Mouse (Mus musculus): ENCODE measurements around the gene Ppp1r18. TPM values are rescaled to one million over a fixed set of nuclear protein-coding genes. Genes with fewer than 3 reads are reported as not detected.

Gene Ppp1r18
- polyA plus RNA-seq, 1 experiment from 2014 or later = 21.8 TPM

DNA sequence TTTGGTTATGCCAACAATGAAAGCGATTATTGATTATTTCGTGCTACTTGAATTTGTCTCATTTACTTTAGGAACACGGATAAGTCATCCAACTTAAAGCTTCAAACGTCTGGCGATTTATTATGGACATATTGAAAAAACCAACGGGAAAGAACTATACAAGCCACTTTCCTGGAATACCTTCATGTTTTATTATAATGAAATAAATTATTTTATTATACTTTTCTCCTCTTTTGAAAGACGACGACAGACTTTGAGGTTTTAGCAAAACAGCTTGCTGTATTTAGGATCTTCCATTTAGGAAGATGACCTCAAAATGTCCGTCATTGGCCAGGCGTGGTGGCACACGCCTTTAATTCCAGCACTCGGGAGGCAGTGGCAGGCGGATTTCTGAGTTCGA, 24.8 kb upstream of the Ppp1r18 start:
- no peak for DNase-seq (ENCODE audit: low spot score)
- peak overlapping the region; percentile 93 for H3K27ac ChIP-seq (replicated peaks)
- WGBS = 59% methylated on average over 14 of the region's 14 CpGs
- H3K9me3 ChIP-seq (replicated peaks) = no peaks in the 10 kb centered on the region
- peaks cover 37% of the 10 kb centered on the region for H3K4me1 ChIP-seq
- peak overlapping the region; percentile 70 for H3K4me3 ChIP-seq
- no peaks in the 10 kb centered on the region for H3K27me3 ChIP-seq (ENCODE audit: low read depth, poor library complexity, severe bottlenecking)
- peaks cover 33% of the 10 kb centered on the region for H3K36me3 ChIP-seq

DNA sequence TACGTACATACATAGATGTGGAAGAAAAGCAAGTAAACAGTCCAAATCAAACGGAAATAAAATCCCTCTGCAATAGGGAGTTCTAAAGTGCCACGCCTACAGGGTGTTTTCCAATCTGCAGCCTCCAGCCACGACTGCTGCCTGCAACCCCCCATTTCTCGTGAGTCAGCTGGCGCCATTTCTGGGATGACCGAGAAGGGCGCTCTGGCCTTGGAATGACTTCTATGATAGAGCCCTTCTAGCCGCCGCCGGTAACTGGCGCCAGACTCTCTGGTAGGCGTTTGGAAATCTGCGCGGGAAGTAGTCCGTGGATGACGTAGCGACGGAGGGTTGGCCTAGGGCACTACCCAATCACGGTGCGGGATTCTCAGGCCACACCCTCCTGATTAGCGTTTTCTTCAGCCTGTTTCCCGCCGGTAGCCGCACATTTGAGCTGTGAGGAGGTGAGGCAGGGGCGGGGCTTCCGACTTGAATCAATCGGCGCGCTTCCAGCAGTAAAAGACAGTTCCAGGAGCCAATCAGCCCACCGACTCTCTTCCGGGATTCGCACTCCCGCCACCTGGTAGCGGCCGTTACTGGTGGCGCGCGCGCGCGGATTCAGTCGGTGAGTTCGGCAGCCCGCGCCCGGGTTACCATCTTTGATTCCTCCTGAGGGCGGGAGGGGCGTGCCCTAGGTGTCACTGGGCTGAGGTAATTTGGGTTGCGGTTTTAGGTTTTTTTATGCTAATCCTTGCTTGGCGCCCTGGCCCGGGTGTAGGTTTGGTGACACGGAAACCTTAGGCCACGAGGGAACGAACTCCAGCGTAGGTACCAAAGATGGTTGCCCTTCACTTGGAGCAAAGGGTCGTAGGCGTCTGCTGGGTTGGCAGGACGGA, 24.1 kb upstream of the Ppp1r18 start, which contains the start of gene Mdc1:
Gene Mdc1, plus strand, starts transcription at position 440 of the 875 bp plus-strand sequence.
- Histone ChIP-seq H3K27me3 (ENCODE audit: low read depth, poor library complexity, severe bottlenecking) (no peaks in the 10 kb centered on the region), H3K4me3 (peak within 1 kb of the TSS; percentile 70), H3K36me3 (peaks cover 33% of the 10 kb centered on the region), H3K27ac (replicated peaks) (peak within 1 kb of the TSS; percentile 93), H3K4me1 (peaks cover 29% of the 10 kb centered on the region), H3K9me3 (replicated peaks) (no peaks in the 10 kb centered on the region)
- under 1% methylated on average over 59 of the region's 59 CpGs for whole genome bisulfite sequencing
- peak; percentile 100 for DNase-seq (ENCODE audit: low spot score)

DNA sequence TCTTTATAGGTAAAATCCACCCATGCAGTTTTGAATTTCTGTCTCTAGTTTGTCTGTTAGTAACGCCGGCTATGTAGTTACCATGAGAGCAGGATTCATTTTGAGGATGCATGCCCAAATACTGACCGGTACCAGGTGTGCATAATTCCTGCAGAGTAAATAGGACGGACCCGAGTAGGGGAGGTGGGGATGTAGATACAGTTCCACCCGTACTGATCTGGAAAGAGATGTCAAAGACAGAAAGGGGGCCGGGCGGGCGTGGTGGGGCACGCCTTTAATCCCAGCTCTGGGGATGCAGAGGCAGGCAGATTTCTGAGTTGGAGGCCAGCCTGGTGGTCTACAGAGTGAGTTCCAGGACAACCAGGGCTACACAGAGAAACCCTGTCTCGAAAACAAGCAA, 23.4 kb upstream of the Ppp1r18 start:
- DNase-seq (ENCODE audit: low spot score) = peak; percentile 25
- Histone ChIP-seq H3K4me3 (peak overlapping the region; percentile 70), H3K27ac (replicated peaks) (peak overlapping the region; percentile 93), H3K27me3 (ENCODE audit: low read depth, poor library complexity, severe bottlenecking) (no peaks in the 10 kb centered on the region), H3K36me3 (peaks cover 33% of the 10 kb centered on the region), H3K9me3 (replicated peaks) (no peaks in the 10 kb centered on the region), H3K4me1 (peaks cover 27% of the 10 kb centered on the region)
- WGBS = 26% methylated on average over 11 of the region's 11 CpGs

DNA sequence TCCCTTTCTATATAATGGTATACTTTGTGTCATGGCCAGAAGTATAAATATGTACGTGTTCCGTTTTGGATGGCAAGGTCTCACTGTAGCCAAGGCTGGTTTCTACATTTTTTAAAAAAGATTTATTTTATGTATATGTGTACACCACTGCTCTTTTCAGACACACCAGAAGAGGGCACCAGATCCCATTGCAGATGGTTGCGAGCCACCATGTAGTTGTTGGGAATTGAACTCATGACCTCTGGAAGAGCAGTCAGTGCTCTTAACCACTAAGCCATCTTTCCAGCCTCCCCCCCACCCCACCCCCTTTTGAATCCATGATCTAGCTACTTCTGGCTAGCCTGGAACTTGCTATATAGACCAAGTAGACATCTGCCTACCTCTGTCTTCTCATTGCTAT, 21.9 kb upstream of the Ppp1r18 start:
- WGBS = 97% methylated on average over 3 of the region's 3 CpGs
- Histone ChIP-seq H3K27ac (replicated peaks) (no peak overlapping the region), H3K4me3 (peak overlapping the region; percentile 70; the same call in 1 of the 2 replicates), H3K36me3 (peaks cover 48% of the 10 kb centered on the region), H3K4me1 (peaks cover 26% of the 10 kb centered on the region), H3K27me3 (ENCODE audit: low read depth, poor library complexity, severe bottlenecking) (no peaks in the 10 kb centered on the region), H3K9me3 (replicated peaks) (no peaks in the 10 kb centered on the region)
- DNase-seq (ENCODE audit: low spot score) = no peak

DNA sequence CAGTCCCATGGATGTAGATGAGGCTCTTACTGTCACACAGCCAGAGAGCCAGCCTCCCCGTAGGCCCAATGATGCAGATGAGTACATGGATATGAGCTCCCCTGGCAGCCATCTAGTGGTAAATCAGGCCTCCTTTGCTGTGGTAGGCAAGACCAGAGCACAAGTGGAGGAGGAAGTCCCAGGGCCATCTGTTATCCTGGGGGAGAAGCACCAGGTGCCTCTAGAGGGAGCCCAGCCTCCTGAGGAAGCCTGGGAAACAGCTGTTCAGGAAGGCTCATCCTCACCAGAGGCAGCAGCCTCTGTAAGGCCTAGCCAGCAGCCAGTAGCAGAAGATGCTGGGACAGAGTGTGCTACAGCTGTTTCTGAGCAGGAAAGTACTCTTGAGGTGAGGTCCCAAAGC, 17.3 kb upstream of the Ppp1r18 start:
- Histone ChIP-seq H3K27me3 (ENCODE audit: low read depth, poor library complexity, severe bottlenecking) (no peaks in the 10 kb centered on the region), H3K4me3 (no peak overlapping the region; the same call in 1 of the 2 replicates), H3K4me1 (peaks cover 2% of the 10 kb centered on the region), H3K36me3 (peaks cover 94% of the 10 kb centered on the region), H3K9me3 (replicated peaks) (no peaks in the 10 kb centered on the region), H3K27ac (replicated peaks) (no peak overlapping the region)
- DNase-seq (ENCODE audit: low spot score) = no peak
- WGBS = 76% methylated on average over 1 of the region's 1 CpGs

DNA sequence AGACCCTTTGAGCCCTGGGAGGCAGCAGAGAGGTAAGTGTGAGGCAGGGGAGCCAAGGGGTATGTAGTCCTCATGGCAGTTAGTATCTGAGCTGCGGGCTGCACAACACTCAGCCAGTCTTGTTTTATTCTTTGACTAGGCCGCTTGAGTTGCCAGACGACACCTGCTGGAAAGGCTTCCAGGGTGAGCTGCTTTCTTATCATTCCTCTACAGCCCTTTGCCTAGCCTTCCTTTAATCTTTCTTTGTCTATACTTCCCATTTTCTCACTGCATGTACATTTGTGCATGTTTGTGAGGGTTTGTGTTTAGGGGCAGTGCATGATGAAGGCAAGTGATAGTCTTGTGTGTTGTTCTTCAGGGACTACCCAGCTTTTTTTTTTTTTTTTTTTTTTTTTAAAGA, 14.4 kb upstream of the Ppp1r18 start:
- DNase-seq (ENCODE audit: low spot score) = no peak
- H3K27ac ChIP-seq (replicated peaks) = no peak overlapping the region
- no peak overlapping the region for H3K4me3 ChIP-seq
- H3K36me3 ChIP-seq = peaks cover 99% of the 10 kb centered on the region
- H3K27me3 ChIP-seq (ENCODE audit: low read depth, poor library complexity, severe bottlenecking) = no peaks in the 10 kb centered on the region
- no peaks in the 10 kb centered on the region for H3K9me3 ChIP-seq (replicated peaks)
- no peaks in the 10 kb centered on the region for H3K4me1 ChIP-seq
- 91% methylated on average over 3 of the region's 3 CpGs for WGBS

DNA sequence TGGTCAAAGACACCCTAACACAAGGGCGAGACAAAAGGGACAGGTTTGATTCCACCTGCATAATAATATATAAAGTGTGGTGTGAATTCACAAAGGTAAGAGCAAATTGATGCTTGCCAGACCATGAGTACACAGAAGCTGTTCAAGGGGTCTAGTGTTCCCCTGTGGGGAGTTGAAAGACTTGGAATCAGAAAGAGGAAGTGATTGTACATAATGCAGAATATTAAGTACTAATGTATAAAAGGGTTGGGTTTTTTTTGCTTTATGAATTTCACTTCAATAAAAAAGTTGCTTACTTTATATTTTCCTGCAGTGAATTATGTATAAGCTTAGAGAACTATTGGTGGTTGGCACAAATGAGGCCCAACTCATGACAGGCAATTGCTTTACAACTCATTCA, 6.0 kb upstream of the Ppp1r18 start:
- DNase-seq (ENCODE audit: low spot score) = no peak
- H3K4me1 ChIP-seq = peaks cover 22% of the 10 kb centered on the region
- no peak overlapping the region for H3K4me3 ChIP-seq
- no peaks in the 10 kb centered on the region for H3K9me3 ChIP-seq (replicated peaks)
- no peaks in the 10 kb centered on the region for H3K27me3 ChIP-seq (ENCODE audit: low read depth, poor library complexity, severe bottlenecking)
- 85% methylated on average over 1 of the region's 1 CpGs for WGBS
- H3K36me3 ChIP-seq = peaks cover 66% of the 10 kb centered on the region
- no peak overlapping the region for H3K27ac ChIP-seq (replicated peaks)

DNA sequence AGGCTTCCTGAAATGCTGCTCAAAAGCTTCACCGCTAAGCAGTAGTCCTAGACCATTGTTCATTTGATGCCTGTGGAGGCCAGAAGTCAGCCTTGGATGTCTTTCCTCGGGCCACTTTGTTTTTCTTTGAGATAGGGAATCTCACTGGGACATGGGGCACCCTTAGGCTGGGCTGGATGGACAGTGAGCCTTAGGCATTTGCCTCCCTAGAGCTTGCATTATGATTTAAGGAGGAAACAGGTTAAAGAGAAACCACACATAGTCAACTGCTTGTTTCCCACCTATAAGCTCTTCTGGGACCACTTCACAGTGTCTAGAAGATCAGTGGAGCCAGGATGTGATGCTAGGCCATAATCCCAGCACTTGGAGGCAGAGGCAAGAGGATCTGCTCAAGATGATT, 5.6 kb upstream of the Ppp1r18 start:
- no peaks in the 10 kb centered on the region for H3K9me3 ChIP-seq (replicated peaks)
- peaks cover 26% of the 10 kb centered on the region for H3K4me1 ChIP-seq
- H3K27ac ChIP-seq (replicated peaks) = no peak overlapping the region
- 68% methylated on average over 2 of the region's 2 CpGs for WGBS
- H3K27me3 ChIP-seq (ENCODE audit: low read depth, poor library complexity, severe bottlenecking) = no peaks in the 10 kb centered on the region
- 0 out of 2 replicates have a peak overlapping the region, but pooled peaks have one; percentile 71 for H3K4me3 ChIP-seq
- DNase-seq (ENCODE audit: low spot score) = no peak
- H3K36me3 ChIP-seq = peaks cover 64% of the 10 kb centered on the region

DNA sequence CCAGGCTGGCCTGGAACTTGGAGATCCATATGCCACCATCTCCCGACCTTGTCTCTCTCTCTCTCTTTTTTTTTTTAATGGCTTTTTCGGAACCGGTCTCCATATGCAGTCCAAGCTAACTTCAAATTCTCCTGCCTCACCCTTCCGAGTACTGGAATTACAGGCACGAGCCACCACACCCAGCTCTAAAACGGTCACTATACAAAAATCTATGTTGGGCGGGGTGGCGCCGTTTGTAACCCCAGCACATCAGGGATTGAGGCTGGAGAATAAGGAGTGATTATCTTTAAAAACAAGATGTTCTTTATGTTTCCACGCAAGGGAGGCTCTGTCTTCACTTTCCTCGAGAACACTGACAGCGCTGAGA, 4.6 kb upstream of the Ppp1r18 start:
- DNase-seq (ENCODE audit: low spot score) = no peak
- 8% methylated on average over 12 of the region's 12 CpGs for WGBS
- Histone ChIP-seq H3K27ac (replicated peaks) (peak overlapping the region; percentile 95), H3K9me3 (replicated peaks) (no peaks in the 10 kb centered on the region), H3K36me3 (peaks cover 56% of the 10 kb centered on the region), H3K4me1 (peaks cover 36% of the 10 kb centered on the region), H3K4me3 (peak overlapping the region; percentile 71), H3K27me3 (ENCODE audit: low read depth, poor library complexity, severe bottlenecking) (no peaks in the 10 kb centered on the region)

DNA sequence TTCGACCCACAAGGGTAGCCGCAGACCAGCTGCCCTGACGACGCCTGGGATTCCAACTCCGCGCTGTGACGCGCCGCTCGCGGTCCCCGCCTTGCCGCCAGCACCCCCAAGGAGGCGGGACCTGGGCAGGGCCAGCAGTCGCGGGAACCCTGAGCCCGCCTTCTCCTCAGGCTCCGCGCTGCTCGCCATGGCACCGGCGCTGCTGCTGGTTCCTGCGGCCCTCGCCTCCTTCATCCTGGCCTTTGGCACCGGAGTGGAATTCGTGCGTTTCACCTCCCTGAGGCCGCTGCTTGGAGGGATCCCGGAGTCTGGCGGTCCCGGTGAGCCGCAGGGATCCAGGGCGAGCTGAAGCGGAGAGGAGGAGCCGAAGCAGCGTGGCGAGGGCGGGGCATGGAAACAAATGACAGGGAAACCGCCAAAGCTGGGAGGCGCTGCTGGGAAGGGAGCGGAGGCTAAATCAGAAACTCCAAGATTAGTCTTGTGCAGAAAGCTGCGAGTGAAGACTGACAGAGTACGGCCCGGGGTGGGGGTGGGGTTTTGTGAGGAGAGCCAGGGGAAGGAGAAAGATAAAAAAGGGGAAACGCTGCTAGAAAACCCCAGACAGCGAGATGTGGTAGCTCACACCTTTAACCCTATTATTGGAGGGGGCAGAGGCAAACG, 4.1 kb upstream of the Ppp1r18 start, which contains the start of gene Nrm:
Gene Nrm, plus strand, starts transcription at position 121 of the 660 bp plus-strand sequence.
- Histone ChIP-seq H3K9me3 (replicated peaks) (no peaks in the 10 kb centered on the region), H3K4me3 (peak within 1 kb of the TSS; percentile 71), H3K27me3 (ENCODE audit: low read depth, poor library complexity, severe bottlenecking) (no peaks in the 10 kb centered on the region), H3K4me1 (peaks cover 39% of the 10 kb centered on the region), H3K27ac (replicated peaks) (peak within 1 kb of the TSS; percentile 95), H3K36me3 (peaks cover 52% of the 10 kb centered on the region)
- under 1% methylated on average over 47 of the region's 47 CpGs for WGBS
- DNase-seq (ENCODE audit: low spot score) = peak; percentile 92

DNA sequence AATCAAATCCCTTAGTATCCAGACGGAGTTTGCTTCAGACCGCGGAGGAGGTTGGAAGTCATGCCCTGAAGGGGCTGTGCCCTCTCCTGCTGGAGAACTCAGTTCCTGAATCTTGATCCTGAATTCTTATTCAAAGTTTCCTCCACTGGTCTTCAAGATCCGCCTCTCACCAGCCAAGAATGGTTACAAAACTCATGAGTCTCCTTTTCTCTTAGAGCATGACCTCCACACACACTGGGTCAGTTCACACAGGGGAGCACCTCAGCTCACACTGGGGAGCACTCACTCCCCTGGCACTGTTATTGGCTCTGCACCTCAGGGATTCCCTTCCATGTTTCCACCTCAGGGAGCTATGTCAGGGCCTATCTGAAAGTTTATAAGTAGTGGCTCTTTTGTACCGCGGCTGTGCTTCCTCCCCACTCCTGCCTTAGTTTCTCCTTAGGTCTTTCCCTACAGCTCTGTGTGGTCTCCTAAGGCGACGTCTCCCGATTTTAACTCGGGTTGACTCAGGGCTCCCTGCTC, 500 bp upstream of the Ppp1r18 start:
- Histone ChIP-seq H3K4me3 (peak overlapping the region; percentile 82), H3K27ac (replicated peaks) (peak overlapping the region; percentile 99), H3K36me3 (peaks cover 38% of the 10 kb centered on the region), H3K9me3 (replicated peaks) (no peaks in the 10 kb centered on the region), H3K27me3 (ENCODE audit: low read depth, poor library complexity, severe bottlenecking) (no peaks in the 10 kb centered on the region), H3K4me1 (peaks cover 75% of the 10 kb centered on the region)
- DNase-seq (ENCODE audit: low spot score) = peak; percentile 27
- WGBS = 21% methylated on average over 10 of the region's 10 CpGs

DNA sequence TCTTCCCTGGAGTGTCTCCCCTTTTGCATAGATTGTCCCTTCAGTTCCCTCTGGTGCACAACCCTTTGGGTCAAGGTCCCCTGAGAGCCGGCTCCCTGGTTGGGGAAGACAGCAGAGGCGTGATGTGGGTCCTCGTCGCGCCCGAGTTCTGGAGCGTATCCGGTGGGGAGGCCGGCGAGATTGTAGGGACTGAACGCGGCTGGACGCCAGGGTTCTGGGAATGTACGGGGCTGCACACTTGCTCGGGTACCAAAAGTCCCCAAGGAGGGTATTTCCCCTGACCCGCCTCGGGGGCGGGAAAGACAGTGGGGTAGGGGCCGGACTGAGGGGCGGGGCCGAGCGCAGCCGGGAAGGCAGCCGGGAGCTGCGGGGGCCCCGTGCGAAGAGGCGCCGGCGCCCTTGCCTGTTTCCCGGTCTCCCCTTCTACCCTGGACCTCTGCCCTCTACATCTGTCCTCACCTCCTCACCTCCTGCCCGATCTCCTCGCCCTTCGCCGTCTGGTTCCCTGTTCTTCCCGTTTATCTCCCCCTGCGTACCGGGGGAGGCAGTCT, 963 bp downstream of the Ppp1r18 start:
- under 1% methylated on average over 37 of the region's 38 CpGs for WGBS
- DNase-seq (ENCODE audit: low spot score) = no peak
- no peaks in the 10 kb centered on the region for H3K27me3 ChIP-seq (ENCODE audit: low read depth, poor library complexity, severe bottlenecking)
- peak overlapping the region; percentile 99 for H3K27ac ChIP-seq (replicated peaks)
- H3K9me3 ChIP-seq (replicated peaks) = peaks cover 10% of the 10 kb centered on the region
- peaks cover 50% of the 10 kb centered on the region for H3K36me3 ChIP-seq
- peak overlapping the region; percentile 82 for H3K4me3 ChIP-seq
- peaks cover 77% of the 10 kb centered on the region for H3K4me1 ChIP-seq
